Mouse (Mus musculus) forebrain, embryonic 15.5 days (tissue): ENCODE measurements at regions not wholly inside any gene's neighbourhood (a gene's known extent, or its start where the extent isn't known, plus 50 kb on each side); places are given as distances from the start of the nearest gene placed in this dataset.

Source experiments
- ATAC-seq: fragments of 200-750 bp; cut with Nextera tagmentation; replicated peaks from 2 replicates; pipeline ENCODE4 v1.8.0; 2017; ENCODE audit warnings: mild to moderate bottlenecking, moderate TSS enrichment, moderate library complexity
- H3K27ac ChIP-seq: fragments of 300-500 bp; sonication (generic); replicated peaks from 2 replicates; pipeline ENCODE4 v1.5.1; 2015; ENCODE audit warnings: mild to moderate bottlenecking, inconsistent platforms
- H3K27me3 ChIP-seq: fragments of 300-500 bp; sonication (generic); 2 replicates; pipeline ENCODE4 v1.6.1; 2015; ENCODE audit warnings: inconsistent platforms
- H3K36me3 ChIP-seq: fragments of 300-500 bp; sonication (generic); 2 replicates; pipeline ENCODE4 v1.6.1; 2015; ENCODE audit warnings: mild to moderate bottlenecking, inconsistent platforms
- H3K4me1 ChIP-seq: fragments of 300-500 bp; sonication (generic); 2 replicates; pipeline ENCODE4 v1.6.1; 2015; ENCODE audit warnings: inconsistent platforms
- H3K4me2 ChIP-seq: fragments of 300-500 bp; sonication (generic); replicated peaks from 2 replicates; pipeline ENCODE4 v1.6.1; 2015; ENCODE audit warnings: mild to moderate bottlenecking, inconsistent platforms
- H3K4me3 ChIP-seq: fragments of 300-500 bp; sonication (generic); 2 replicates; pipeline ENCODE4 v1.5.1; 2015; ENCODE audit warnings: mild to moderate bottlenecking, inconsistent platforms
- H3K9ac ChIP-seq: fragments of 300-500 bp; sonication (generic); replicated peaks from 2 replicates; pipeline ENCODE4 v1.6.1; 2015; ENCODE audit warnings: mild to moderate bottlenecking, inconsistent platforms
- H3K9me3 ChIP-seq: fragments of 300-500 bp; sonication (generic); 2 replicates; pipeline ENCODE4 v1.6.1; 2016; ENCODE audit warnings: inconsistent platforms
- WGBS: fragments of 180-500 bp; shearing (Covaris S2); methylation state at CpG from one replicate; pipeline ENCODE4 v1.1.7; 2015; ENCODE audit warnings: mixed read lengths; 5-methylcytosine and 5-hydroxymethylcytosine counted together

DNA sequence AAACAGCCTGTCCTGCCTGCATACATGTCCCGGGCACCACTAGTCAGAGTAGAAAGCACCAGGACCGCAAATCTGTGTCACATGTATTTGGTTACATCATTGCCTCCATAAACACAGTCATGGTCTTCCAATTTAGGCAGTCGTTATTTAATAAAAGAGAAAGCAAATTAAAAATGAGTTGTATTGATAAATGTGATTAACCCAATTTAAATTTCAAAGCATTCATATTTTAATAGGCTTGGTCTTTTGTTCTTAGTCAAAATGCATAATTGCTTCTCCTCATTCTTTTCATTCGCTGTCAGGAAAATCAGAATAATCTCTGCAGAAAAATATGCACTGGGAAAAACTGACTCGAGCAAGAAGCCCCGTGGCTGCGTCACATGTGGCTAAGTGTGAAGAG is 307.3 kb upstream of the Id4 start:
- Histone ChIP-seq H3K4me3 (no peak overlapping the region), H3K4me1 (peaks cover 30% of the 10 kb centered on the region), H3K9ac (no peak overlapping the region), H3K9me3 (no peaks in the 10 kb centered on the region), H3K36me3 (no peaks in the 10 kb centered on the region), H3K27me3 (no peaks in the 10 kb centered on the region), H3K4me2 (no peak overlapping the region), H3K27ac (no peak overlapping the region)
- WGBS = 46% methylated on average over 7 of the region's 7 CpGs
- ATAC-seq = no peak

DNA sequence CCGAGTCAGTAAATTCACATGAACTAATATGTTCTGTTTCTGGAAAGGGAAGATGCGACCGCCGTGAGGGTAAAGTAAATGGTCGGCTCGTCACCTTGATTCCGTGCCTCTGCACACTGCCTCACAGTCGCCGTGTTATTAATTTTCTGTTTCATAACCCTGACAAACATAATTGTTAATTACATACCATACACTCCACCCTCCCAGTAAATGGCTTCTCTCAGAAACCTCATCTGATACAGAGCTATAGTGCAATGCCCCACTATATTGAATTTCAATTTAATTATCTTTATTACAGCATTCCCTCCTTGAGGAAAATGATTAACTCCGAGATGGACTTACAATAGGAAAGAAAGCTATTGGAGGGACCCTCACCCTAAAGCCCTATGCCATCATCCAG is 305.5 kb upstream of the Id4 start:
- H3K4me3 ChIP-seq = no peak overlapping the region
- no peaks in the 10 kb centered on the region for H3K9me3 ChIP-seq
- ATAC-seq = no peak
- 80% methylated on average over 10 of the region's 10 CpGs for WGBS
- no peak overlapping the region for H3K27ac ChIP-seq
- no peaks in the 10 kb centered on the region for H3K36me3 ChIP-seq
- no peaks in the 10 kb centered on the region for H3K27me3 ChIP-seq
- H3K4me2 ChIP-seq = no peak overlapping the region
- peaks cover 21% of the 10 kb centered on the region for H3K4me1 ChIP-seq
- no peak overlapping the region for H3K9ac ChIP-seq

DNA sequence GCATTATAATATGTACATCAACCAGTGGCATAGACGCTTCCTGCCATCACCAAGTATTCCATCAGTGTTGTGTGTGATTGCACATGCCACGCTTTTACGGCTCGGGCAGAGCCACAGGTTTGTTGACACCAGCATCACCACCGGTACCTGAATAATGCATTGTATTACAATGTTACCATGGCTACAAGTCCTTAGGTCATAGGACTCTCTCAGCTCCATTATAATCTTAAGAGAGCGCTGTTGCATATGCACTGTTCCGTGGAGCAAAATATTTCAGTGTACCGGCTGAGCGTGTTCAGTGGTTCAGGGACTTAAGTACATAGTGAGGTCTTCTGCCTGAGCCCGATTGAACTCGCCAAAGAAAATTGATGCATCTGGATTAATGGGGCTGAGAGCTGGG is 303.4 kb upstream of the Id4 start:
- no peaks in the 10 kb centered on the region for H3K36me3 ChIP-seq
- no peak overlapping the region for H3K4me2 ChIP-seq
- H3K4me3 ChIP-seq = no peak overlapping the region

DNA sequence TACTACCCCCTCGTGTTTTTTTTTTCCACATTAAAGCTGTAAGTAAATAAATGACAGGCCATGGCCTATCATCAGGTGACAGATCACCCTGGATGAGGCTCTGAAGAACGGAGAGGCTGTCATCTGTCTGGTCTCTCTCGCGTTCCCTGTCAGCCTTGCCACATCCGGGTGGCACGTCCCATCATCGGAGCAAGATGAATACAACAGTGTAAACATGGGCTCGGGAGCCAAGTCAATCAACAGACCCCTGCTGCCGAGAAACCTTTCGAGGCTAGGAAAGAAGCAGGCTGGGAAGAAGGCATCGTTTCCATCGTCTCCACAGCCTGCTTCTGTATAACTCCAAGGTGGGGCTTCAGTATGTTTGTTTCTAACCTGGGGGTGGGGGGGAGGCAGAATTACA is 286.8 kb upstream of the Id4 start:
- H3K4me1 ChIP-seq = peaks cover 14% of the 10 kb centered on the region
- no peak for ATAC-seq

More for the DNA sequence above, 303.4 kb upstream of the Id4 start:
- ATAC-seq = no peak
- H3K9ac ChIP-seq = no peak overlapping the region
- WGBS = 84% methylated on average over 11 of the region's 11 CpGs
- no peak overlapping the region for H3K27ac ChIP-seq
- no peaks in the 10 kb centered on the region for H3K27me3 ChIP-seq
- H3K4me1 ChIP-seq = peaks cover 9% of the 10 kb centered on the region
- no peaks in the 10 kb centered on the region for H3K9me3 ChIP-seq

DNA sequence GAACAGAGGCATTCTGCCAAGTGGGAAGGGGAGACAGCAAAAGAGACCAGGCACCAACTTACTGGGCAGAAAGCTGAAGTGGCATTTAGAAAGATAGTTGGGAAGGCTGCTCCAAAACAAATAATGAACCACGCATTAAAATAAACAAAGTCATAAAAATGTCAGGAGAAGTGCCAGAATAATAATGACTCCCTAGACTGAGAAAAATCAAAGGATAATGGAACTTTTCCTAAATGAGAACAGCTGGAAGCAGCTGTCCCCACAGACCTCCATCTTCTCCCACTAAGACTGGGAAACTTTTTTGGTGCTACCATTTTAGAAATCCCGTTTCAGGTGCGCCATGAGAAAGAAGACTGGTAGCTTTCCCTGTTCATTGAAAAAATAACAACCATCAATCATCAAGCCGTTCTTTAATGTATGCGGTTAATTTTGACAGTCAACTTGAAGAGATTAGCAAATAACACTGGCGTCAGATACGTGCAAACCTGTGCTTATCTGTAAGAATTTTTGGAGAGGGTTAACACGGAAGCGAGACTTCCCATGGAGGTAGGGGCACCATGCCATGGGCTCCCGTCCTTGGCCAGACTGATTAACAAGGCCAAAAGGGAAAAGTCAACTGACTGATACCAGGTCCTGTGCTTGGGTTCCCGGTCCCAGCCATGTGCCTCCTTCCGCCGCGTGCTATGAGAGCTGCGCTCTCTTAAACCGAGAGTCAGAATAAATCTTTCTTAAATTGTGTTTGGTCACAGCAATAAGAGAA is 286.1 kb upstream of the Id4 start:
- no peak overlapping the region for H3K4me2 ChIP-seq
- 84% methylated on average over 16 of the region's 16 CpGs for WGBS
- no peak overlapping the region for H3K27ac ChIP-seq

More for the DNA sequence above, 286.8 kb upstream of the Id4 start:
- no peak overlapping the region for H3K4me2 ChIP-seq
- 38% methylated on average over 12 of the region's 12 CpGs for WGBS
- H3K9ac ChIP-seq = no peak overlapping the region
- H3K27me3 ChIP-seq = no peaks in the 10 kb centered on the region
- no peak overlapping the region for H3K27ac ChIP-seq
- H3K9me3 ChIP-seq = no peaks in the 10 kb centered on the region
- H3K36me3 ChIP-seq = no peaks in the 10 kb centered on the region
- H3K4me3 ChIP-seq = no peak overlapping the region

DNA sequence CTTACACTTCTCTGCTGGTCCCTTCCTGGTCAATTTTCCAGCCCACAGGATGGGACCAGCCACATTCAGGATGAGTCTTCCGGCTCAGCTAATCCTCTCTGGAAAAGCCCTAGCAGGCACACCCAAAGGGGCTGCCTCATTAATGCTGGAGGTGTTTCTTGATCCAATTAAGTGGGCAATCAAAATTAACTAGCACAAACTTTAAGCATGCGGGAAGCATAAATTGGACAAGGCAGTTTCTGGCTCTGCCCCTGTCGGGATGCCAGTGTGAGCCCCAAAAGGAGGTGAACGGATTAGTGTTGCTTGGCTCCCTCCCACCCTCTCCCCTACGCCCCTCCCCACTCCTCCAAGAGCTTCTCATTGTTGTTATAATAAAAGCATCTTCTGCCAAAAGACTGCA is 262.5 kb upstream of the Id4 start:
- WGBS = 7% methylated on average over 5 of the region's 5 CpGs
- H3K4me3 ChIP-seq = no peak overlapping the region
- no peaks in the 10 kb centered on the region for H3K27me3 ChIP-seq
- no peak overlapping the region for H3K9ac ChIP-seq
- no peak overlapping the region for H3K4me2 ChIP-seq
- ATAC-seq = peak; percentile 51; the same call in 1 of the 2 replicates
- H3K4me1 ChIP-seq = peaks cover 18% of the 10 kb centered on the region
- H3K36me3 ChIP-seq = no peaks in the 10 kb centered on the region
- H3K27ac ChIP-seq = no peak overlapping the region; the same call in 1 of the 2 replicates
- H3K9me3 ChIP-seq = no peaks in the 10 kb centered on the region

More for the DNA sequence above, 286.1 kb upstream of the Id4 start:
- no peak for ATAC-seq
- Histone ChIP-seq H3K4me1 (peaks cover 14% of the 10 kb centered on the region), H3K9me3 (no peaks in the 10 kb centered on the region), H3K9ac (no peak overlapping the region), H3K36me3 (no peaks in the 10 kb centered on the region), H3K4me3 (no peak overlapping the region), H3K27me3 (no peaks in the 10 kb centered on the region)

DNA sequence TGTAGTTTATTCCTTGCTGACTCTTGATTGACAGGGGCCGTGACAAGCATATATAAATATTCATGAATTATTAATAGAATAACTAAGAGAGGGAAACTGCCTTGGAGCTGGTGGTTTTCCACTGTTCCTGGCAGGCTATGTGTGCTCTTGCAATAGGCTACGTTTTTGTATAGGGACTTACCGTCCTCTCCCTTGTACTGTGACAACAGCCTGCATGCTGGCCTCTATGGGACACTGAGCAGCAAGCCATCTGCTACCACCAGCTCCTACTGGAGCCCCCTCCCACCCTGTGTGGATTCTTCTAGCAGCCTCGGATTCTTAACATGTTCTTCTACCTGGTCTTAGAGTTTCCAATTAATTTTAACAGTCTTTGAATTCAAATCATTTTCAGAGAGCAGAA is 261.6 kb upstream of the Id4 start:
- H3K4me3 ChIP-seq = no peak overlapping the region
- peaks cover 18% of the 10 kb centered on the region for H3K4me1 ChIP-seq
- H3K27ac ChIP-seq = peak overlapping the region; percentile 46
- no peaks in the 10 kb centered on the region for H3K36me3 ChIP-seq
- H3K9ac ChIP-seq = no peak overlapping the region
- H3K4me2 ChIP-seq = no peak overlapping the region
- H3K27me3 ChIP-seq = no peaks in the 10 kb centered on the region
- ATAC-seq = peak; percentile 75; the same call in 1 of the 2 replicates
- WGBS = 33% methylated on average over 4 of the region's 4 CpGs
- H3K9me3 ChIP-seq = no peaks in the 10 kb centered on the region

DNA sequence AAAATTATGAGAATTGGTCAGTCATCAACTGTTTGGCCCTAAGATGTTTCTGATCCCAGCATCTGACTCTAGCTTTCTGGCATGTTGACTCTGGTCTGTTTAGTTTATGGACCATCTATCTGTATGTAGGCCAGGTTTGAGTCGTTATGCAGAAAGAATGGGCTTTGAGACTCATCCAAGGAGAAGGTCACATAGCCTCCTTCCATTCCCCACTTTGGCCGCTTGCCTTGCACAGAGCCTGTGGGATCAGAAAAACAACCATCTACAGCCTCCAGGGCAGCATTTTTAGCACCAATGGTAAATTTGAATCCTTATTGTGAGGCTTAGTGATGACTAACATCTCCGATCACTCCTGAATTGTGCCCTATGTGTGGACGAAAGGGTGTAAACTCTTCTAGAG is 257.9 kb upstream of the Id4 start:
- H3K36me3 ChIP-seq = no peaks in the 10 kb centered on the region
- no peak for ATAC-seq
- 87% methylated on average over 4 of the region's 4 CpGs for WGBS
- peaks cover 18% of the 10 kb centered on the region for H3K4me1 ChIP-seq
- H3K9ac ChIP-seq = no peak overlapping the region
- H3K9me3 ChIP-seq = no peaks in the 10 kb centered on the region
- no peaks in the 10 kb centered on the region for H3K27me3 ChIP-seq
- H3K4me3 ChIP-seq = no peak overlapping the region
- no peak overlapping the region for H3K27ac ChIP-seq
- H3K4me2 ChIP-seq = no peak overlapping the region

DNA sequence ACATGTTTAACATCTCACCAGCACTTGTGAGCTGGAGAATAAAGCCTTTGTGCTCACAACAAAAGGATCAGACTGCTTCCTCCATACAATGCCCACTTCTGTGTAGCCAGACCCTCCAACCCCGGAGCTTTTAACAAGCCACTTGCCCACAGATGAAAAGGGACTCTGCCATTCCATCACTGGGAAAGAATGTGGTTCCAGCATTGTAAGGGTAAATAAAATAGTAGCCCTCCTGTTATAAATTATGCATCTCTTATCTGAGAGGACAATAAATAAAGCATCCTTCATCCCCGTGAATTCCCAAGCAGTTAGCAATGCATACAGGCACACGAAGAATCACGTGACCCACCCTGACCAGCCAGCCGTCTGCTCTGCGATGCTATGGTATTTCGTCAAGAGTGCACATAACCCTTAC is 247.7 kb upstream of the Id4 start:
- Histone ChIP-seq H3K4me3 (no peak overlapping the region), H3K36me3 (no peaks in the 10 kb centered on the region), H3K9ac (no peak overlapping the region), H3K27me3 (no peaks in the 10 kb centered on the region), H3K4me1 (peaks cover 13% of the 10 kb centered on the region), H3K27ac (0 out of 2 replicates have a peak overlapping the region, but pooled peaks have one; percentile 23), H3K4me2 (no peak overlapping the region), H3K9me3 (no peaks in the 10 kb centered on the region)
- WGBS = 12% methylated on average over 7 of the region's 7 CpGs
- peak; percentile 32; the same call in 1 of the 2 replicates for ATAC-seq

DNA sequence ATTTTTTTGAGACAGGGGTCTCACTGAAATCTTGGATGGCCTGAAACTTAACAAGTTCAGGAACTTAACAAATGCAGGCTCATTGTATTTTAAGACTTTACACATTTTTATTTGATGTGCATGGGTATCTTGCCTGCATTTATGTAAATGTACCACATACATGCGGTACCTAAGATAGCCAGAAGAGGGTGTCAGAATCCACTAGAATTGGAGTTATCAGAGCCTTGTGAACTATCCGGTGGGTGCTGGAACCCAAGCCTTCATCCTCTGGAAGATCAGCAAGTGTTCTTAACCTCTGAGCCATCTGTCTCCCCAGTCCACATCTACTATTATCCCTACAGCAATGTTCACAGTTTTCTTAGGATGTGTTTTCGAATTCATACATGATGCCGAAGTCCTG is 245.7 kb upstream of the Id4 start:
- no peak overlapping the region for H3K4me2 ChIP-seq
- H3K27ac ChIP-seq = no peak overlapping the region
- H3K9ac ChIP-seq = no peak overlapping the region
- H3K4me3 ChIP-seq = no peak overlapping the region
- H3K9me3 ChIP-seq = no peaks in the 10 kb centered on the region
- 89% methylated on average over 4 of the region's 4 CpGs for WGBS
- H3K27me3 ChIP-seq = no peaks in the 10 kb centered on the region
- H3K4me1 ChIP-seq = peaks cover 13% of the 10 kb centered on the region
- H3K36me3 ChIP-seq = no peaks in the 10 kb centered on the region
- no peak for ATAC-seq

DNA sequence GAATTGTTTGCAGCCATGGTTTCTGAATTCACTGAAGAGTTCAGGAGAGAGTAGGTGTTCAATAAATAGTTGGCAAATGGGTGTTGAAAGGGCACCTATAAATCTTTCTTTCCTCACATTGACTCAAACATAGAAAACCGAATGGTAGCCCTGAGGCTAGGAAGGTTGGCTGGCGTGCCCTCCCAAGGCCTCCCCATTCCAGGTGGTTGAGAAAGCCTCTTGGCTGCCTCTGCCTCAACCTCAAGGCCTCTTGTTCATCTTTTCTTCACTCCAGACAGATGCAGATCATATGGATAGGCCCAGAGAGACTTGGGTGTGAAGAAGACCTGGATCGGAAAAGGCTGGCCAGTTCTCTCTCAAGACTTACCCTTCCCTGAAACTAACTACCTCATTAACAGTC is 245.0 kb upstream of the Id4 start:
- H3K4me2 ChIP-seq = no peak overlapping the region
- H3K27ac ChIP-seq = no peak overlapping the region
- no peaks in the 10 kb centered on the region for H3K9me3 ChIP-seq
- H3K27me3 ChIP-seq = no peaks in the 10 kb centered on the region
- peaks cover 13% of the 10 kb centered on the region for H3K4me1 ChIP-seq
- WGBS = 97% methylated on average over 3 of the region's 3 CpGs
- ATAC-seq = no peak
- H3K9ac ChIP-seq = no peak overlapping the region
- H3K36me3 ChIP-seq = no peaks in the 10 kb centered on the region
- H3K4me3 ChIP-seq = no peak overlapping the region

DNA sequence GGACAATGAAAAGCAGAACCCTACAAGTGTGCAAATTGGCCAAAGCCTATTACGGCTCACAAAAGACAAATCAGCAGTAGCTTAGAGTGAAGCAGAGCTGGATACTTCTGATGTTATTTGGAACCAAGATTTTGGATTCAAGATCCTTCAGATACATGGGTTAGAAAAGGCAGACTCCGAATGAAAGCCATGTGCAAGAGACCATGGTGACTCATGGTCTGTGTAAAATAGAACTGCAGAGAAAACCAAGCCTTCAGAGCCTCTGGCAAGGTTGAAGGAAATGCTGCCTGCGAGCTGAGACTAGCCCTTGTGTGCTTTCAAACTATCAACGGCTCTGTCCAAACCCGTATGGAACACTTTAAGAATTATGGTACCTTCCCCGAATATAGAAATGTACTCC is 244.4 kb upstream of the Id4 start:
- ATAC-seq = no peak
- Histone ChIP-seq H3K4me3 (no peak overlapping the region), H3K9ac (no peak overlapping the region), H3K27ac (no peak overlapping the region), H3K36me3 (no peaks in the 10 kb centered on the region), H3K4me1 (peaks cover 13% of the 10 kb centered on the region), H3K4me2 (no peak overlapping the region), H3K27me3 (no peaks in the 10 kb centered on the region), H3K9me3 (no peaks in the 10 kb centered on the region)
- WGBS = 94% methylated on average over 6 of the region's 6 CpGs

DNA sequence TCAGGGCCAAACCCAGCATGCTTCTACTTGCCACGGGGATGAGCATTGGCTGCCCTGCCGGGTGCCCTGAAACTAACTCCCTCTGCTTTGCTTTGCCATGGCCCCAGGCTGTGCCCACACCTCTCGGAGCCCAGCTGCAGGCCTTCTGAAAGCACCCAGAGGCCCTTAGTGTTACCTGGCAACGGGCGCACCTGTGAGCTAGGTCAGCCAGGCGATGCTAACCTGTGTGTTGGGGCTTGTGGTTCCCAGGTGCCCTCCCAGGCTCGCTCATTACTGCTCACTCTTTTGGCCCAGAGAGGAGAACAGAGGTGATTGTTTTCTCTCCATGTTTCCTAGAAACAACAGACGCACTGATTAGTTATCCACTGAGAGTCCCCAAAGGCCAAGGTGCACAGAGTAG is 243.4 kb upstream of the Id4 start:
- H3K4me2 ChIP-seq = no peak overlapping the region
- peaks cover 13% of the 10 kb centered on the region for H3K4me1 ChIP-seq
- H3K9ac ChIP-seq = no peak overlapping the region
- WGBS = 64% methylated on average over 8 of the region's 8 CpGs
- no peaks in the 10 kb centered on the region for H3K9me3 ChIP-seq
- H3K36me3 ChIP-seq = no peaks in the 10 kb centered on the region
- H3K4me3 ChIP-seq = no peak overlapping the region
- H3K27ac ChIP-seq = no peak overlapping the region
- no peaks in the 10 kb centered on the region for H3K27me3 ChIP-seq
- no peak for ATAC-seq
